Mouse (Mus musculus) R1 (cell line): ENCODE measurements around the gene Sult6b1.
A peak's percentile ranks its signal among the peaks of the same experiment; 100 is the strongest.

Experiments used
- DNase-seq: peaks from one replicate; pipeline ENCODE4 v3.0.0-alpha.2; 2018; ENCODE audit warnings: low read depth, low spot score

The Sult6b1 gene

GRCm38 (mm10) chr17:78885286-78886065 is 21.3 kb downstream of the Sult6b1 start:
- DNase-seq = peak; percentile 96

GRCm38 (mm10) chr17:78883291-78883690 is 23.5 kb downstream of the Sult6b1 start:
- no peak for DNase-seq

- DNase-seq = peak; percentile 89
Measured at GRCm38 (mm10) chr17:78882401-78883112, 24.2 kb downstream of the Sult6b1 start, which contains the start of gene Eif2ak2. TSS of gene Eif2ak2 (minus strand) at chr17:78882573.

- peak; percentile 25 for DNase-seq
Measured at GRCm38 (mm10) chr17:78881878-78882304, 24.9 kb downstream of the Sult6b1 start.

GRCm38 (mm10) chr17:78873886-78874285 is 32.9 kb downstream of the Sult6b1 start:
- no peak for DNase-seq

GRCm38 (mm10) chr17:78856243-78856642 is 50.5 kb downstream of the Sult6b1 start:
- no peak for DNase-seq

GRCm38 (mm10) chr17:78842271-78842928 is 64.4 kb downstream of the Sult6b1 start:
- no peak for DNase-seq

- no peak for DNase-seq
Measured at GRCm38 (mm10) chr17:78836056-78836455, 70.7 kb downstream of the Sult6b1 start.

GRCm38 (mm10) chr17:78834856-78835835 is 71.6 kb downstream of the Sult6b1 start, which contains the start of the genes Heatr5b and Gpatch11:
TSS of gene Heatr5b (minus strand) at chr17:78835364.
TSS of gene Gpatch11 (plus strand) at chr17:78835567.
- peak; percentile 98 for DNase-seq
